ENCODE assay signal across 8 mouse cellular contexts in the genomic region with DNA sequence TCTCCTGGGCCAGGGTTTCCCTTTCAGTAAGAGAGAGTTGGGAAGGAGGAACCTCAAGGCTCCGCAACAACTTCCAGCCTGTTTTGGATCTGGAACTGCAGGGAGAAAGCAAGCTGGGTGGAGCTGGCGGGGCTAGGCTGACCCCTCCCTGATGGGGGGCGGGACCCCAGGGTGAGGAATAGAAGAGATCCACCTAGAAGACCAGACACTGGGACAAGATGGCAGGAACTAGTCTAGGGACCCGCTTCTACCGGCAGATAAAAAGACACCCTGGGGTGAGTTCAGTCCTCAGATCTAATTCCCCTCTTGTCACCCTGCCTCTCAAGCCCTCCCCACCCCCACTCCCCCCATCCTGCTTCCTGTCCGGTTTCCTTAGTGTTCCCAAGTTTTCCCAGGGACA. TPM values are rescaled to one million over a fixed set of nuclear protein-coding genes. Genes with fewer than 3 reads are reported as not detected.
DNase-seq lines count a peak whose midpoint lies in the region; ATAC-seq and TF ChIP-seq lines count a peak whose summit lies in the region.

A gene (plus strand): TSS at position 204 of the 400 bp plus-strand sequence.

- no peak for TF ChIP-seq EP300 in lung, postnatal 0 days (IDR thresholded peaks at IDR 0.05)

- 0 out of 2 replicates have a peak within 1 kb of the TSS, but pooled peaks have one; percentile 35 for H3K9ac ChIP-seq in forebrain, embryonic 16.5 days (replicated peaks; ENCODE audit: low read depth, low read length)
- H3K9ac ChIP-seq in hindbrain, embryonic 12.5 days = peak within 1 kb of the TSS; percentile 29; the same call in 1 of the 2 replicates
- H3K9ac ChIP-seq in lung, postnatal 0 days (replicated peaks; ENCODE audit: low read depth) = no peak within 1 kb of the TSS

- H3K36me3 ChIP-seq in forebrain, embryonic 16.5 days (ENCODE audit: control insufficient read depth, insufficient read depth) = peaks cover 2% of the 10 kb centered on the region; the same call in 1 of the 2 replicates
- H3K36me3 ChIP-seq in hindbrain, embryonic 12.5 days = peaks cover 15% of the 10 kb centered on the region; the same call in 1 of the 2 replicates
- H3K36me3 ChIP-seq in lung, postnatal 0 days (ENCODE audit: insufficient read depth, low read length) = no peaks in the 10 kb centered on the region

- H3K27me3 ChIP-seq in forebrain, embryonic 16.5 days (replicated peaks; ENCODE audit: control insufficient read depth, insufficient read depth, low read length) = peaks cover 13% of the 10 kb centered on the region
- H3K27me3 ChIP-seq in hindbrain, embryonic 12.5 days = peaks cover 70% of the 10 kb centered on the region
- peaks cover 19% of the 10 kb centered on the region; the same call in 1 of the 2 replicates for H3K27me3 ChIP-seq in lung, postnatal 0 days (replicated peaks; ENCODE audit: insufficient read depth, low read length)

- DNase-seq in lung, adult 2 months = no peak
- DNase-seq in lung, adult 18-20 months = no peak
- no peak for DNase-seq in lung, postnatal 0 days (ENCODE audit: low spot score)
- no peak for DNase-seq in layer of hippocampus, adult 9-11 months
- DNase-seq in adipocyte (ENCODE audit: low spot score) = no peak

- H3K4me3 ChIP-seq in lung, adult 2 months (replicated peaks; ENCODE audit: extremely low read depth, low read depth, low read length) = peak within 1 kb of the TSS; percentile 48
- H3K4me3 ChIP-seq in forebrain, embryonic 16.5 days (replicated peaks; ENCODE audit: low read length) = no peak within 1 kb of the TSS
- H3K4me3 ChIP-seq in hindbrain, embryonic 12.5 days = peak within 1 kb of the TSS; percentile 10; the same call in 1 of the 2 replicates
- H3K4me3 ChIP-seq in lung, postnatal 0 days (ENCODE audit: low read depth, low read length) = peak within 1 kb of the TSS; percentile 24

- H3K4me2 ChIP-seq in forebrain, embryonic 16.5 days (ENCODE audit: low read length) = peak within 1 kb of the TSS; percentile 98
- peak within 1 kb of the TSS; percentile 75 for H3K4me2 ChIP-seq in hindbrain, embryonic 12.5 days (replicated peaks)
- peak within 1 kb of the TSS; percentile 91 for H3K4me2 ChIP-seq in lung, postnatal 0 days (replicated peaks; ENCODE audit: low read depth, low read length)

- H3K4me1 ChIP-seq in lung, adult 2 months (ENCODE audit: control insufficient read depth, insufficient read depth, low read length) = peaks cover 5% of the 10 kb centered on the region
- H3K4me1 ChIP-seq in forebrain, embryonic 16.5 days (replicated peaks; ENCODE audit: control insufficient read depth, insufficient read depth, low read length) = peaks cover 50% of the 10 kb centered on the region
- peaks cover 80% of the 10 kb centered on the region for H3K4me1 ChIP-seq in hindbrain, embryonic 12.5 days
- peaks cover 28% of the 10 kb centered on the region for H3K4me1 ChIP-seq in lung, postnatal 0 days (ENCODE audit: insufficient read depth, low read depth, low read length)

- TF ChIP-seq POLR2A in lung, adult 2 months (IDR thresholded peaks at IDR 0.05; ENCODE audit: borderline replicate concordance, extremely low read depth, low read depth, low read length) = no peak

- ATAC-seq in forebrain, embryonic 16.5 days = no peak
- no peak for ATAC-seq in hindbrain, embryonic 12.5 days (ENCODE audit: low FRiP score)
- ATAC-seq in lung, postnatal 0 days = peak; percentile 13; the same call in 1 of the 2 replicates
- no peak for ATAC-seq in cerebellum, adult (ENCODE audit: insufficient number of reproducible peaks, low FRiP score, low TSS enrichment)

- WGBS in lung, adult 2 months = 22% methylated on average over 6 of the region's 6 CpGs
- 29% methylated on average over 6 of the region's 6 CpGs for WGBS in forebrain, embryonic 16.5 days
- WGBS in hindbrain, embryonic 12.5 days = 8% methylated on average over 6 of the region's 6 CpGs
- WGBS in lung, postnatal 0 days = 20% methylated on average over 4 of the region's 6 CpGs

- TF ChIP-seq CTCF in lung, adult 2 months (IDR thresholded peaks at IDR 0.05; ENCODE audit: insufficient read depth, low read length) = no peak
- no peak for TF ChIP-seq CTCF in lung, postnatal 0 days (IDR thresholded peaks at IDR 0.05)

- no peaks in the 10 kb centered on the region for H3K9me3 ChIP-seq in forebrain, embryonic 16.5 days (ENCODE audit: control insufficient read depth, low read length)
- H3K9me3 ChIP-seq in hindbrain, embryonic 12.5 days (replicated peaks) = no peaks in the 10 kb centered on the region
- no peaks in the 10 kb centered on the region for H3K9me3 ChIP-seq in lung, postnatal 0 days (ENCODE audit: low read length)

- H3K27ac ChIP-seq in forebrain, embryonic 16.5 days (ENCODE audit: low read length) = no peak within 1 kb of the TSS
- peak within 1 kb of the TSS; percentile 98 for H3K27ac ChIP-seq in hindbrain, embryonic 12.5 days
- H3K27ac ChIP-seq in lung, postnatal 0 days (ENCODE audit: low read length) = peak within 1 kb of the TSS; percentile 70

RNA-seq across cellular contexts. Expression of the gene that starts here (rescaled TPM):
- 107 and 124 TPM in 2 replicates for polyA plus RNA-seq in lung, adult 2 months (2012; rRNA removed)
- polyA plus RNA-seq in forebrain, embryonic 16.5 days (2015; fragmentation: Nextera tagmentation; extraction: Ambion mirVana) = 17.6 and 21.3 TPM in 2 replicates
- 7.7 and 8.4 TPM in 2 replicates for polyA plus RNA-seq in hindbrain, embryonic 12.5 days (2016; fragmentation: Nextera tagmentation; extraction: Ambion mirVana)
- 132 and 149 TPM in 2 replicates for polyA plus RNA-seq in lung, postnatal 0 days (2015; fragmentation: Nextera tagmentation; extraction: Ambion mirVana)
